Mouse (Mus musculus) small intestine, adult 2 months (tissue): ENCODE measurements around the gene Hs6st3.

Experiments
- CTCF ChIP-seq: fragments of 200-500 bp; IDR thresholded peaks from 2 replicates; pipeline ENCODE4 v1.5.1; 2012; ENCODE audit warnings: low read depth, mild to moderate bottlenecking, control low read depth, inconsistent platforms, low read length, moderate library complexity, mixed read lengths; ENCODE audit not compliant: insufficient replicate concordance, insufficient read length; ENCODE audit errors: extremely low read depth
- POLR2A ChIP-seq: fragments of 200-500 bp; IDR thresholded peaks from 2 replicates; pipeline ENCODE4 v1.6.1; 2012; ENCODE audit warnings: low read depth, mild to moderate bottlenecking, control low read depth, inconsistent platforms, low read length, moderate library complexity

GRCm38 (mm10) chr14:119452797-119453196 lies 314.7 kb downstream of the Hs6st3 start:
- TF ChIP-seq CTCF, result no peak
- TF ChIP-seq POLR2A, result no peak
